Mouse (Mus musculus): ENCODE data around the gene Rassf3. TPM values are rescaled to one million over a fixed set of nuclear protein-coding genes. Genes with fewer than 3 reads are reported as not detected.

Gene Rassf3
- polyA plus RNA-seq, 2 experiments: 20.7 to 23.2 TPM

DNA sequence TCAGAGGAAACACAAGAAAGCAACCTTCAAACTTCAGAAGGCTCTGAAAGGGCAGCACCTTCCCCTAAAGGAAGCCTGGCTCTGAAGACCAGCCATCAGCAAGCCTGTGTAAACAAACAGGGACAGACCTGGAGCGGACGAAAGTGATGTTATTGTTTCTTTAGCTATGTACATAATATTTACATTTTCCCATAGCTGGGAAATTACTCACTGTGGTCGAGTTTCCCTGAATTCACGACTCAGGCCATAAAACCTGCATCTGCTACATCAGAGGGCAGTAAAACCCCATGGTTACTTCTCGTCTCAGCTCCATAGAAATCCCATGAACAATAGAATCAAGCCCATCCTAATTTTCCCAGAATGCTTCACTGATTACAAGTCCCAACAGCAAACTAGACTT is 11.1 kb downstream of the Rassf3 start:
- no peak for TF ChIP-seq POLR2A (IDR thresholded peaks at IDR 0.05; ENCODE audit: borderline replicate concordance, extremely low read depth, insufficient read depth, insufficient read length)
- ATAC-seq (ENCODE audit: low FRiP score, low read depth) (peak; percentile 44; the same call in 1 of the 2 replicates), DNase-seq (ENCODE audit: low spot score) (no peak)
- no peak overlapping the region for H3K9ac ChIP-seq (ENCODE audit: low read depth, low read length, severe bottlenecking)
- no peak overlapping the region for H3K4me2 ChIP-seq (replicated peaks; ENCODE audit: low read depth, low read length, severe bottlenecking)
- no peak overlapping the region for H3K4me3 ChIP-seq (replicated peaks; ENCODE audit: low read length)
- 0 out of 2 replicates have a peak, but pooled peaks cover 3% of the 10 kb centered on the region for H3K36me3 ChIP-seq (ENCODE audit: control insufficient read depth, insufficient read depth, low read length)
- H3K27me3 ChIP-seq (ENCODE audit: control insufficient read depth, insufficient read depth, low read length): no peaks in the 10 kb centered on the region
- H3K27ac ChIP-seq (replicated peaks; ENCODE audit: low read depth, low read length): peak overlapping the region; percentile 58; the same call in 1 of the 2 replicates
- peaks cover 57% of the 10 kb centered on the region for H3K4me1 ChIP-seq (ENCODE audit: control insufficient read depth, insufficient read depth, low read length)
- no peaks in the 10 kb centered on the region for H3K9me3 ChIP-seq (ENCODE audit: control insufficient read depth, low read length)
- 22% methylated on average over 5 of the region's 5 CpGs for WGBS

DNA sequence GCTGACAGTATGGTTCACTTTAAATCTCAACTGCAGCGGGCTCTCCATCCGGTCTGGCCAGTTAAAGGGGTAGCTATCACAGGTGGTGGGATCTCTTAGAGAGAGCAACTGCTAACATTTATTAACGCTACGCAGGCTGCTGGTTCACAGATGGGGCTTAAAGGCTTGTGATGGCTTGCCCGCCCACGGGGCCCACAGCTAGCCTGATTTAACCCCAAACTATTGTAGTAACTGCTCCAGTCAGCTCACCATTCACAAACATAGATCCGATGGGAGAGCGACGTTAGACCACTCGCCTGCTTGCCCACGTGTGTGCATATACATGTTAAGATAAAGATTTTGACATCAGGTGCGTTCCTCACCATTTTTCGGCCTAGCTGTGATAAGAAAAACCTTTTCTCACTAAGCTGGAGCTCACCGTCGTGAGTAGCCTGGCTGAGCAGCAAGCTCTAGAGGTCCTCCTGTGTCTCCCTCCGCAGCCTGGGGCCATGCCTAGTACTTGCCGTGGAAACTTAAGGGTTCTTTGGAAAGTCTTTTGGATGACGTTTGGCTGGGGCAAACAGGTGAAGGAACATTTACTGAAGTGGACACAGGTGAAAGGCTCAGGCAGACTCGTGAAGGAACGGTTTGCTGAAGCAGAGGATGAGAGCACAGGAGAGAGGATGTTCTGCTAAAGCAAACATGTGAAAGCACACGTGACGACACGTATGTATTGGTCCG is 13.8 kb downstream of the Rassf3 start:
- 0 out of 2 replicates have a peak, but pooled peaks have one; percentile 16 for ATAC-seq (ENCODE audit: low FRiP score, low read depth)
- TF ChIP-seq POLR2A (IDR thresholded peaks at IDR 0.05; ENCODE audit: borderline replicate concordance, extremely low read depth, insufficient read depth, insufficient read length): no peak
- H3K27ac ChIP-seq (replicated peaks; ENCODE audit: low read depth, low read length): peak overlapping the region; percentile 43; the same call in 1 of the 2 replicates
- no peaks in the 10 kb centered on the region for H3K9me3 ChIP-seq (ENCODE audit: control insufficient read depth, low read length)
- H3K4me1 ChIP-seq (ENCODE audit: control insufficient read depth, insufficient read depth, low read length): peaks cover 45% of the 10 kb centered on the region
- H3K27me3 ChIP-seq (ENCODE audit: control insufficient read depth, insufficient read depth, low read length): no peaks in the 10 kb centered on the region
- 52% methylated on average over 24 of the region's 24 CpGs for WGBS
- H3K9ac ChIP-seq (ENCODE audit: low read depth, low read length, severe bottlenecking): no peak overlapping the region
- H3K4me3 ChIP-seq (replicated peaks; ENCODE audit: low read length): no peak overlapping the region
- H3K36me3 ChIP-seq (ENCODE audit: control insufficient read depth, insufficient read depth, low read length): 0 out of 2 replicates have a peak, but pooled peaks cover 3% of the 10 kb centered on the region
- H3K4me2 ChIP-seq (replicated peaks; ENCODE audit: low read depth, low read length, severe bottlenecking): peak overlapping the region; percentile 35
- DNase-seq (ENCODE audit: low spot score): no peak

DNA sequence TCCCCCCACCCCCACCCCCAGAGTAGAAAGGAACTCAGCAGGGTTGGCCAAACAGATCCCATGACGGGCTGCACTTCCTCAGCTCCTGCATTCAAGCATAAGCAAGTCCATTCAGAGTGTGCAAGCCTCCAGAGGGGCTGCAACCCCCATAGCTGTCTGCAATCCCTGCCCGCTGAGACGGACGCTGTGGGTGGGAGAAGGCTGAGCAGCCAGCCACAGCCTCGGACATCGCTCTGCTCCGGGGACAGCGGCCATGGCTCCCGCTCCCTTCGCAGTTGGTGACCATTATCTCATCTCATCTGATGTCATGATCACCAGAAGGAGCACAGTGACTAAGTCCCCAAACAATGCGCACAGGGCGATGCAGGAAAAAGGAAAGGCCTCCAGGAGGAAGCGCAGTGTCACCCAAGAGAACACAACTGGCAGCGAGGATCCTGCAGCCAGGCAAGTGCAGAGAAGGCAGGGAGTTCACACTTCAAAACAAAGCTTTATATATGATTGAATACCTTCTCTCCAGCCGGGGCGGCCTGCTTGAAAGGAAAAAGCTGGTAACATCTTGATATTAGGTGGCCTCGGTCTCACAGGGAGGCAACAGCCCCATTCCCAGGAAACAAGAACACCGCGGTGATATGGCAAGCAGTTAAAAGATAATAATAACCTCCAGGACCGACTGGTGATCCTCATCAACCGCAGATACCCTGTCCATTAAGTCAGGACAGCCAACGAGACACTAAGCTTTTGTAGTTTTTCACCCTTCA is 14.6 kb downstream of the Rassf3 start:
- Histone ChIP-seq H3K9ac (ENCODE audit: low read depth, low read length, severe bottlenecking) (peak overlapping the region; percentile 25; the same call in 1 of the 2 replicates), H3K4me3 (replicated peaks; ENCODE audit: low read length) (no peak overlapping the region), H3K4me1 (ENCODE audit: control insufficient read depth, insufficient read depth, low read length) (peaks cover 39% of the 10 kb centered on the region), H3K27ac (replicated peaks; ENCODE audit: low read depth, low read length) (peak overlapping the region; percentile 43; the same call in 1 of the 2 replicates), H3K27me3 (ENCODE audit: control insufficient read depth, insufficient read depth, low read length) (no peaks in the 10 kb centered on the region), H3K36me3 (ENCODE audit: control insufficient read depth, insufficient read depth, low read length) (0 out of 2 replicates have a peak, but pooled peaks cover 3% of the 10 kb centered on the region), H3K9me3 (ENCODE audit: control insufficient read depth, low read length) (no peaks in the 10 kb centered on the region), H3K4me2 (replicated peaks; ENCODE audit: low read depth, low read length, severe bottlenecking) (peak overlapping the region; percentile 35)
- DNase-seq (ENCODE audit: low spot score) (no peak), ATAC-seq (ENCODE audit: low FRiP score, low read depth) (no peak)
- WGBS: 21% methylated on average over 22 of the region's 22 CpGs
- TF ChIP-seq POLR2A (IDR thresholded peaks at IDR 0.05; ENCODE audit: borderline replicate concordance, extremely low read depth, insufficient read depth, insufficient read length): no peak

DNA sequence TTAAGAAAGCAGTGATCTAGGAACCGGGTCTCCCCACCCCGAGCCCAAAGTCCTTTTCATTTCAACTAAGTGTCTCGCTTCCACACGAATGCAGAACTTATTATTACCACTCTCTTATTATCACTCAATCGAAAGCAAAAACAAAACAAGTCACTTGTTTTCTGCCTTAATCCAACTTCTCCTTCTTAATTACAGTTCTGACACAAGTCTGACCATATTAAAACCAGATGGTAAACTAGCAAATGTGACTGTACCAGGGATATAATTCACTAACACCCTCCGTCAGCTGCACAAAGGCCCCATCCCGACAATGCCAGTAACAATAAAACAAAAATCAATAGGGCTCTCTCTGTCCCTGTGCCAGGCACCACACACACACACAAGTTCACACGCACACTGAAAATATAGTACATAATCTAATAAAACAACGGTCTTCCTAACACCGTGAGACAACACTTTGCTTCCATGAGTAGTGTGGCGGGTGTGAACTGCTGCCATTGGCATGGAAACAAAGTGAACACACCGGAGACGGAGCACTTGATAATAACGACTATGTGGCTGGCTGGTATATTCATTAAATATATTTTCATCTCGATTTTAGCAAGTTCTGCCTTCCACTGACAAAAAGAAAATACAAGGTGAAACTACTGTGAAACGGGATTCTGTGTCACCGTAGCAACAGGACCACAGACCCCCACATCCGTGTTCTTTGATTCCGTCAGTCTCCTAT is 16.9 kb downstream of the Rassf3 start:
- Histone ChIP-seq H3K4me3 (replicated peaks; ENCODE audit: low read length) (no peak overlapping the region), H3K36me3 (ENCODE audit: control insufficient read depth, insufficient read depth, low read length) (0 out of 2 replicates have a peak, but pooled peaks cover 3% of the 10 kb centered on the region), H3K27ac (replicated peaks; ENCODE audit: low read depth, low read length) (no peak overlapping the region), H3K4me2 (replicated peaks; ENCODE audit: low read depth, low read length, severe bottlenecking) (peak overlapping the region; percentile 15; the same call in 1 of the 2 replicates), H3K27me3 (ENCODE audit: control insufficient read depth, insufficient read depth, low read length) (no peaks in the 10 kb centered on the region), H3K9ac (ENCODE audit: low read depth, low read length, severe bottlenecking) (no peak overlapping the region), H3K9me3 (ENCODE audit: control insufficient read depth, low read length) (no peaks in the 10 kb centered on the region), H3K4me1 (ENCODE audit: control insufficient read depth, insufficient read depth, low read length) (peaks cover 28% of the 10 kb centered on the region)
- ATAC-seq (ENCODE audit: low FRiP score, low read depth) (no peak), DNase-seq (ENCODE audit: low spot score) (no peak)
- WGBS: 36% methylated on average over 19 of the region's 19 CpGs
- TF ChIP-seq POLR2A (IDR thresholded peaks at IDR 0.05; ENCODE audit: borderline replicate concordance, extremely low read depth, insufficient read depth, insufficient read length): no peak

DNA sequence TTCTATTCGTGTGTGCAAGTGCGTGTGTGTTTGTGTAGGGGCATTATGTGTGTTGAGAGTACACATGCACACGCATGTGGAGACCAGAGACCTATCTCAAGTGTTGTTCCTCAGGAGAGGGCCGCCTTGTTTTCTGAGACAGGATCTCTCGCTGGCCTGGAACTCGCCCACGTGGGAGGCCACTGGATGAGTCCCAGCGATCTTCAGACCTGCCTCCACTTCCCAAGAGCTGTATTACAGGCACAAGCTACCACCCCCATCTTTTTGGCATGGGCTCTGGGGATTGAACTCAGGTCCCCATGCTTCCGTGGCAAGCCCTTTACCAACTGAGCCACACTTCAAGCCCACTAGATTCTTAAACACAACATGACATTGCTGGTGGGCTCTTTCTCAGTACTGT is 17.7 kb downstream of the Rassf3 start:
- Histone ChIP-seq H3K9ac (ENCODE audit: low read depth, low read length, severe bottlenecking) (no peak overlapping the region), H3K4me2 (replicated peaks; ENCODE audit: low read depth, low read length, severe bottlenecking) (no peak overlapping the region), H3K36me3 (ENCODE audit: control insufficient read depth, insufficient read depth, low read length) (no peaks in the 10 kb centered on the region), H3K27ac (replicated peaks; ENCODE audit: low read depth, low read length) (no peak overlapping the region), H3K4me3 (replicated peaks; ENCODE audit: low read length) (no peak overlapping the region), H3K27me3 (ENCODE audit: control insufficient read depth, insufficient read depth, low read length) (no peaks in the 10 kb centered on the region), H3K9me3 (ENCODE audit: control insufficient read depth, low read length) (no peaks in the 10 kb centered on the region), H3K4me1 (ENCODE audit: control insufficient read depth, insufficient read depth, low read length) (peaks cover 28% of the 10 kb centered on the region)
- DNase-seq (ENCODE audit: low spot score): no peak
- no peak for ATAC-seq (ENCODE audit: low FRiP score, low read depth)
- TF ChIP-seq POLR2A (IDR thresholded peaks at IDR 0.05; ENCODE audit: borderline replicate concordance, extremely low read depth, insufficient read depth, insufficient read length): no peak
- WGBS: 85% methylated on average over 9 of the region's 9 CpGs
